Mouse (Mus musculus): Measurements from ENCODE around the gene 4930535I16Rik. TPM values are rescaled to one million over a fixed set of nuclear protein-coding genes. Genes with fewer than 3 reads are reported as not detected.

Gene 4930535I16Rik
- polyA plus RNA-seq (2015; fragmentation: Nextera tagmentation; extraction: Ambion mirVana) = not detected in 2 replicates

- DNase-seq (ENCODE audit: low spot score) = peak; percentile 16
These were observed at the start of gene 4930535I16Rik for GRCm38 (mm10) chr4:123917548-123918140. 4930535I16Rik (minus strand) TSS chr4:123918022.

DNA sequence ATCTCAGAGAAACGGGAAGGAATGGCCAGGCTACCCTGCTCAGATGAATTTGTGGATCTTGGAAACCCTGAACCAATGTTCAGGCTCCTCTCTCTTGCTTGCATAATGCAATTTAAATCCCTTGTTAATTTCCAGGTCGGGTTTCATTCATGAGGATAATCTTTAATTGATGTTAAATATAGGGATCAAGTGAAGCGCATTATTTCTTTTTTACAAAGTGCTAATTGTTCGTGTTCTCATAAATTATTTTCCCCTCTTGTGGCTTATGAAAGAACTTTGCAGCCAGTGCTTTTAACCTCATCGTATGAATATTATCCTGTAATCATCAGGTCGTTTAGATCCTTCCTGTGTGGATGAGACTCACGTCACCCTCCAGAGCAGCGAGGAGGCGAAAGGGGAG, 44.9 kb upstream of the 4930535I16Rik start:
- no peak for DNase-seq (ENCODE audit: low spot score)

DNA sequence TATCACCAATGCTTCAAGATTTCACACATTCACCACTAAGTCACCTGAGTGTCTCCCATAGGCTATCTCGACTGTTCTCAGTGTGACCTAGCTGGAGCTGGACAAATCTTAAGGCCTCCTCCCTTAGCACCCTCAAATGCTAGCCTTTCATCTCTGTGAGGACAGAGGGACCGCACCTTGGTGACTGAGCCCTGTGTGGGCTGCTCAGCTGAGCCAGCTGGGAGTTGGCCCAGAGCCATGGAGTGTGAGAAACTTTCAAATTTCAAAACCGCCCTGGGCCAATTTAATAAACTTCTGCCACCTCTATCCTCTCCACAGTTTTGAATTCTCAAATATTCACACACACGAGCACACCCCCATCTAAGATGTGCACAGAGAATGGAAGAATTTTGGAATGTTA, 43.1 kb upstream of the 4930535I16Rik start:
- DNase-seq (ENCODE audit: low spot score) = no peak

- DNase-seq (ENCODE audit: low spot score) = no peak
These were observed 40.1 kb upstream of the 4930535I16Rik start for GRCm38 (mm10) chr4:123957891-123958290.

GRCm38 (mm10) chr4:123957492-123957808, 39.6 kb upstream of the 4930535I16Rik start:
- no peak for DNase-seq (ENCODE audit: low spot score)

DNA sequence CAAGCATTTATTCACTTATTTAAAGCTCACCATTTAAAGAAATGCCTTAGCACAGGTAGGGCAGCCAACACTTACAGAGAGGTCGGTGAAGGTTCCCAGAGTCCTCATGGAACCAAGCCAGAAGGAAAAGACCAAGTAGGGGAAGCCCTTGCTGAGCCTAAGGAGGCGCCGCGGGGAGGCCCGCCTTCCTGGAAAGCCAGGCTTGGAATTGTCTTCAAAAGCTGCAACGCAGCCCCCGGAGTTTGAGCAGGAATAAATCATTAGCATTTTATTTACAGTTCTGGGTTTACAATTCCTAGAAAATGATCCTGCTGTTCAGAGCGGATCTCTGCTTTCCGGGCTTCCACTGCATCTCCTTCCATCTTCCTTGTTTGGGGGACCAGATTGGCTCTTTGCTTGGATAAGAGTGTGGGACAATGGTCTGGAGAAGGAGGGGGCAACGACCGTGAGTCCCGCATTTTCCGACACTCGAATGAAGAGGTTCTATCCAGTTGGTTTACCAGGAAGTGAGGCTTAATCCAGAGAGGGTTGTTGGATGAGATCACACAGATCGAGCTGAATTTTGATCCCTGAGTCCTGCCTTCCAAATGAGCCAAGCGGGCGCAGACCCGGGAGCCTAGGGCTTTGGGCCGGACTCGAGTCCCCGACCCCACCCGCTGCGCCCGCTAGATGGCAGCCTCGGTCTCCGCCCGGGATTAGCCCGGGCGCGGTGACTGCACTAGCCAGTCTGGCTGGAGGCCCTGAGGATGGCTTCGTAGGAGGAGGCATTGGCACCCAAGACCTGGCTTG, 39.1 kb upstream of the 4930535I16Rik start:
- peak; percentile 37 for DNase-seq (ENCODE audit: low spot score)

GRCm38 (mm10) chr4:123952059-123952458, 34.2 kb upstream of the 4930535I16Rik start:
- DNase-seq (ENCODE audit: low spot score) = no peak

DNA sequence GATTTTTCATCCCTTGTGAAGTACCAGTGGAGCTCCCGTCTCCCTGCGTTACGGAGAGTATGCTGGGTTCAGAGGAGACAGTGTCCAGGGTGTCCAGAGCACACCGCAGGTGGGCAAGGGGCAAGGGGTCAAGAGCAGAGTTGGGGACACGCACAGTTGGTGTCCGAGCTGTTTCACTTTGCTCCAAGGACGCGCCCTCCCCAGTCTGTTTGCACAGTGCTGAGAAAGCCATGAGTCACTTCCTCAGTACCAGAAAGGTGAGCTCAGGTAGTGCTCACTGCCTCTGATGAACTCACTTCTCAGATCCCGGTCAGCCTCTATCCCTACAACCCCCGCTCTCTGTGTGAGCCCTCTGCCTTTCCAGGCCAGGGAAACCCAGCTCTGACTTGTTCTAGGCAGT, 31.8 kb upstream of the 4930535I16Rik start:
- DNase-seq (ENCODE audit: low spot score) = no peak

DNA sequence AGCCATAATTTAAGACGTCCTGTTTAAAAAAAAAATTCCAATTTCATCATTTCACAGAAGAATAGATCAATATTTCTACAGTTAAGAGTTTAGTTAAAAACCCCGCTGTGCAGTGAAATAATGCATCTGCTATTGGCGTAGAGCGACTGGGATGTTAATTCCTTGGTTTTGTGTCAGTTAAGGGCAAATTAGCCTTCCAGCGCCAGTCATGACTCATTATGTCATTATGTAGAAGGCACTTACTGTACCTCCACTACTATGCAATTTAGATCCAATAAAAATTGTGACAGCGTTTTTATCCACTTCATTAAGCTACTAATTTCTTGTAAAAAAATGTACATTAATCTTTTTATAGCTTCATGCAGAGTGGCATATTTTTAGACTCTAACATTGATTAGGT, 31.1 kb upstream of the 4930535I16Rik start:
- no peak for DNase-seq (ENCODE audit: low spot score)

GRCm38 (mm10) chr4:123947149-123947548, 29.3 kb upstream of the 4930535I16Rik start:
- no peak for DNase-seq (ENCODE audit: low spot score)

GRCm38 (mm10) chr4:123946701-123947100, 28.9 kb upstream of the 4930535I16Rik start:
- DNase-seq (ENCODE audit: low spot score) = no peak

GRCm38 (mm10) chr4:123940878-123941277, 23.1 kb upstream of the 4930535I16Rik start:
- peak; percentile 58 for DNase-seq (ENCODE audit: low spot score)

GRCm38 (mm10) chr4:123939838-123940237, 22.0 kb upstream of the 4930535I16Rik start:
- peak; percentile 75 for DNase-seq (ENCODE audit: low spot score)

DNA sequence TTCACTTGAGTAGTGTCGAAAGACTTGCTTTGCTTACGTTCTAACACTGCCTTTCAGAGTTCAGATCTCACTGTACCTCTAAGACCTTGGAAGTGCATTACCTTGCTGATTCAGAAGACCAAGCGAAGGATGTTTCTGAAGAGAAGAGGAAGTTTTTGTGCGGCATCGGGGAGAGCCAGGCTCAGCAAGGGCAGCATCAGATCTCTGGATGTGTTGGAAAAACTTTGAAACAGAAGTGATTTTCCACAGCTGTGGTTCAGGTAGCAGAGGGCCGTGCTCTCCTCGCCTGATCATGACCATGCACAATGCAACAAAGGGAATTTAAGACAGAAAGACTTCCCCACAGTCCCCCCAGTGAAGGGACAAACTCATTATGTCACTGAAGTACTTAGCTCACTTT, 18.2 kb upstream of the 4930535I16Rik start:
- DNase-seq (ENCODE audit: low spot score) = no peak

DNA sequence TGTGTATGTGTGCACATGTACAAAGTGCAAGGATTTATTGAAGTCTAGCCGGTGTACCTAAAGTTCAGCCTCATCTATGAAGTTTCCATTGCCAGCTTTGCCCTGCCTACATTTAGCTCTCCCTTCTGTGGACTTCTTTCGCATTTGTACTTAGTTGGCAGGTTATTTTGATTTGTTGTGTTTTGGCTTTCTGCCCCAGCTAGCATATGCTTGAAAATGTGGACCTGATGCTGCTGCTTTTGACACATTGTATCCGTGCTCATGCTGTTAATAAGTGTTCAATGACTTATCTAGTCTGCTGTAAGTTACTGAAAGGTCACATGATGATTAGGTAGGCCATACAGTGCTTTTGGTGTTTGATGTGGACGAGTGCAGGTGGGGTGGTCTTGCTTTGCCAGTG, 16.5 kb upstream of the 4930535I16Rik start:
- DNase-seq (ENCODE audit: low spot score) = no peak

DNA sequence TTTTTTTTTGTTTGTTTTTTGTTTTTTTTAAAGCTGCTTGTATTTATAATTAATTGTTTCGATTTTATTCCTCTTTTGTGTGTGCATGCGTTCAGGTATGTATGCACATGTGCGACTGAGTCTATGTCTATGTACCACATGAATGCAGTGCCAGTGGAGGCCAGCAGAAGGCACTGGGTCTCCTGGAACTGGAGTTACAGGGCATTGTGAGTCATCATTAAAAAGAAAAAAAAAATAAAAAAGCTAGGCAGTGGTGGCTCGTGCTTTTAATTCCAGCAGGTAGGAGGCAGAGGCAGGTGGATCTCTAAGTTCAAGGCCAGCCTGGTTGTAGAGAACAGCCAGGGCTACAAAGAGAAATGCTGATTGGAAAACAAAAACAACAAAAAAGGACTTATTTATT, 12.2 kb upstream of the 4930535I16Rik start:
- DNase-seq (ENCODE audit: low spot score) = no peak

DNA sequence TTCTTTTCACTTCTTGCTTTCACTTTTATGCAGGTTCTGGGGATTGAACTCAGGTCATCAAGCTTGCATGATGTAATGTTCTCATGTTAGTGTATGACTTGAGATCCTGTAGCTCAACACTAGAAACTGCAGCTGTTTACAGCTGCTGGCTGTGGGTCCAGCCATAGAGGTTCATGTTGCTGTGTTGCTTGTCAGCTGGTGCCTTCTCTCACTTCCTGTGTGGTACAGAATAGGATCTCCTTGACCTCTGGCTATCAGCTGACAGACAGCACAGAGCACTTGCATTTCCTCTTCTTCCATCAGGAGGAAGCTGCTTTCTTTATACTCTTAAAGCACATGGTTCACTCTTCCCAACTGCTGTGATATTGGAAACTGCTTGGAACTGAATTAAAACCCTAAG, 10.1 kb upstream of the 4930535I16Rik start:
- no peak for DNase-seq (ENCODE audit: low spot score)

DNA sequence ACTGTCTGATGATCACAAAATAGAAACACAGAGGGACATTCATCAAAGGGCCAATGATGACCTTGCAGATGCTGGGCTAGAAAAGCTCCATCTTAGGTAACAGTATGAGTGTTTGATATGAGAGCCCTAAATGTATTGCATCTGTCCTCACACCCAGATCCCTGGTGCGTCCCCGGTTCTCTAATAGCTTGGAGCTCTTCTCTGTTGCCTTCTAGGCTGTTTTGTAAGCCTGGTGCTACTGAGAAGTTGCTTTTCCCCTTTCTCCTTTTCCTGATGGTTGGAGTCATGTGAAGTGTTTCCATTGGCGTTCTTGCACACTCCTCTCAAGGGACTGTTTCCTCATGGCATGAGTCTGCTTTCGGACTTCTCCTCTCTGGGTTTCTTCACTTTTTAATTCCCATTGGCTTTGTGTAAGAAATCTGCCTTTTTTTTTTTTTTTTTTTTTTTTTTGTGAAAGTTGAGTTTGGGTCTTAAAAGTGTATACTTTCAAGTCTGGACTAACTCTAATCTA, 3.3 kb upstream of the 4930535I16Rik start:
- no peak for DNase-seq (ENCODE audit: low spot score)

DNA sequence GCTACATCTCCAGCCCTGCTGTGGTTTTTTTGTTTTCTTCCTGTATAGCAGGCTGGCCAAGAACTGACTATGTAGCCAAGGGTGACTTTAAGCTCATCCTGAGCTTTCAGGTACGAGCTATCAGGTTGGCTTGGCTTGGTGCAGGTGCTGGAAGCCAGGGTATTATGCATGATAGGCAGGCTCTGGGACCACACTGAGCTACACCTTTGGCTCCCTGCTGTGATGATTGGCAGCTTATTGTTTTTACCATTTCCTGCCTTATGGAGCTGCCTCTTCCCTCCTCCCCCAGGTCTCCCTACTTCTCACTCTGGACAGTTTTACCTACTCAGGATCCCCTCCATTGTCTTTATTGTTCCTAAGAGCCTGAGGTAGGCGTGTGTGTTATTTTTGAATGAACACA, 1.0 kb upstream of the 4930535I16Rik start:
- DNase-seq (ENCODE audit: low spot score) = no peak

GRCm38 (mm10) chr4:123916748-123917547, 874 bp downstream of the 4930535I16Rik start, which contains the start of gene Rragc:
Rragc (plus strand) TSS chr4:123917446.
- DNase-seq (ENCODE audit: low spot score) = peak; percentile 97

DNA sequence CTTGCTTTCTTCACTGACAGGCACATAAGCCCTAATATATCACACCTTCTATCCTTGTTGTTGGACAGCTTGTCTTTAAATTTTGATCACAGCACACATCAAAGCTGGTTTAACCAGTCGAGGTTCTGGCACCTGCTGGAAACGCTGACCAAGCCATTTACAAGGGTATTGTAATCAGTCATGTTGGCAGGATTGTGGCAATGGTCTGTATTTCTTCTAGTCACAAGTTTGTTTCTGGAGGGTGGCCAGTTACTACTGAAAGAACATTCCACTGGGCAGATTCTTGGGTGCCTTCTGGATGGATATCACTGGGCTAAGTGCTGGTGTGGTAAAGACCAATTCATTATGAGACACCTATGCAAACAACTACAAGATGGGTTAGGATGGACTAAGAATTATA, 5.4 kb downstream of the 4930535I16Rik start:
- no peak for DNase-seq (ENCODE audit: low spot score)

GRCm38 (mm10) chr4:123911503-123911902, 6.3 kb downstream of the 4930535I16Rik start:
- no peak for DNase-seq (ENCODE audit: low spot score)
